Mouse (Mus musculus): ENCODE results near the gene Ncbp3.

Gene Ncbp3

GRCm38 (mm10) chr11:73085391-73085790, 37.8 kb downstream of the Ncbp3 start:
- DNase-seq (ENCODE audit: low spot score in 2 of 2): no peak

GRCm38 (mm10) chr11:73087700-73088480, 40.3 kb downstream of the Ncbp3 start:
- DNase-seq (ENCODE audit: low spot score in 2 of 2): no peak

- no peak for DNase-seq (ENCODE audit: low spot score in 2 of 2)
Observed at GRCm38 (mm10) chr11:73090283-73090682, 42.7 kb downstream of the Ncbp3 start, which contains the start of gene Itgae. Itgae (plus strand) TSS chr11:73090583.

- DNase-seq (ENCODE audit: low spot score in 2 of 2): no peak
Observed at GRCm38 (mm10) chr11:73090826-73091225, 43.2 kb downstream of the Ncbp3 start.

- no peak for DNase-seq (ENCODE audit: low spot score in 2 of 2)
Observed at GRCm38 (mm10) chr11:73092057-73092456, 44.5 kb downstream of the Ncbp3 start.

- no peak for DNase-seq (ENCODE audit: low spot score in 2 of 2)
Observed at GRCm38 (mm10) chr11:73092877-73093276, 45.3 kb downstream of the Ncbp3 start.

GRCm38 (mm10) chr11:73094231-73094995, 46.8 kb downstream of the Ncbp3 start:
- no peak for DNase-seq (ENCODE audit: low spot score in 2 of 2)

- DNase-seq (ENCODE audit: low spot score in 2 of 2): no peak
Observed at GRCm38 (mm10) chr11:73098860-73099259, 51.3 kb downstream of the Ncbp3 start.

GRCm38 (mm10) chr11:73099976-73100750, 52.6 kb downstream of the Ncbp3 start:
- no peak for DNase-seq (ENCODE audit: low spot score in 2 of 2)

- no peak for DNase-seq (ENCODE audit: low spot score in 2 of 2)
Observed at GRCm38 (mm10) chr11:73101308-73101707, 53.7 kb downstream of the Ncbp3 start.

- no peak for DNase-seq (ENCODE audit: low spot score in 2 of 2)
Observed at GRCm38 (mm10) chr11:73105246-73105645, 57.7 kb downstream of the Ncbp3 start.

- DNase-seq (ENCODE audit: low spot score in 2 of 2): peak in 1 of 2 experiments; percentile 50
Observed at GRCm38 (mm10) chr11:73107358-73107757, 59.8 kb downstream of the Ncbp3 start.

GRCm38 (mm10) chr11:73108195-73108897, 60.8 kb downstream of the Ncbp3 start:
- no peak for DNase-seq (ENCODE audit: low spot score in 2 of 2)

GRCm38 (mm10) chr11:73108898-73109625, 61.5 kb downstream of the Ncbp3 start:
- no peak for DNase-seq (ENCODE audit: low spot score in 2 of 2)

GRCm38 (mm10) chr11:73109941-73110340, 62.4 kb downstream of the Ncbp3 start:
- DNase-seq (ENCODE audit: low spot score in 2 of 2): no peak

GRCm38 (mm10) chr11:73111414-73111813, 63.8 kb downstream of the Ncbp3 start:
- DNase-seq (ENCODE audit: low spot score in 2 of 2): no peak

GRCm38 (mm10) chr11:73126495-73126894, 78.9 kb downstream of the Ncbp3 start:
- DNase-seq (ENCODE audit: low spot score in 2 of 2): no peak

- peak in 1 of 2 experiments; percentile 46 for DNase-seq (ENCODE audit: low spot score in 2 of 2)
Observed at GRCm38 (mm10) chr11:73131020-73131419, 83.4 kb downstream of the Ncbp3 start.

- no peak for DNase-seq (ENCODE audit: low spot score in 2 of 2)
Observed at GRCm38 (mm10) chr11:73132999-73133398, 85.4 kb downstream of the Ncbp3 start.

- DNase-seq (ENCODE audit: low spot score in 2 of 2): no peak
Observed at GRCm38 (mm10) chr11:73134222-73134621, 86.6 kb downstream of the Ncbp3 start.

GRCm38 (mm10) chr11:73136587-73136986, 89.0 kb downstream of the Ncbp3 start:
- no peak for DNase-seq (ENCODE audit: low spot score in 2 of 2)

All from spleen, postnatal 10 days (tissue).